Mouse (Mus musculus): Measurements from ENCODE around the gene Tmprss3.

The Tmprss3 gene

DNA sequence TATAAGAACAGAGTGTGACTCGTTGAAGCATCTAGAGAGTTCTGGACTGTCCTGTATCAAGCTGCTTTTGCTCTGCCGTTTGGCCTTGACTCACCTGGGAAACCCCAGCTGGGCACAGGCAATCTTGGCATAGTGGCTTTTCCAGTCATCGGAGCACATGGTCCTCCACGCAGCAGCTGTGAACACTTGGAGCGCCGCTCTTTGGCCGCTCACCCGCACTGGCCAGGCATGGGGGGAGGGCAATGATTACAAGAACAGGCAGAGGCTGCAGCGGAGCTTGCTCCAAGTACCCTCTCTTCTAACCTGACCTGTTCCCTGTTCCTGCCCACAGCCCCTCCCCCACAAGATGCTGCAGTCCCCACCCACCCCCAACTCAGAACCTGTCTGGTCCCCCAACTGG is 5.4 kb downstream of the Tmprss3 start:
- no peak for DNase-seq

DNA sequence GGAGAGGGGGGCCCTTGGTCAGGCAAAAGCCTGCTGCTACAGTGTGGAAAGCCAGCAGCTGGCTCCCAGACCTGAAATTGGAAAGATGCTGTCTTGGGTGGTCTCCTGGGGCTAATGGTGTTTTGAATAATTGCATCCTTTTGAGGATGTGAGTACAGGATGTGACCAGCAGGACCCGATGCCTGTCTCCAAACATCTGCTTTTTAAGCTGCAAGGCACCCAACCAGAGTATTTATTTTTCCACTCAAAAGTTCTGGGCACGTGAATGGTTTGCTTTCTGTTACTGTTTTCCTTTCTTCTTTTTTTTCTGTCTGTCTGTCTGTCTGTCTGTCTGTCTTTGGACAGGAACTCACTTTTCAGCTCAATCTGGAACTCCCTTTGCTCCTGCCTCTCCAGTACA is 6.1 kb downstream of the Tmprss3 start:
- DNase-seq, result no peak

DNA sequence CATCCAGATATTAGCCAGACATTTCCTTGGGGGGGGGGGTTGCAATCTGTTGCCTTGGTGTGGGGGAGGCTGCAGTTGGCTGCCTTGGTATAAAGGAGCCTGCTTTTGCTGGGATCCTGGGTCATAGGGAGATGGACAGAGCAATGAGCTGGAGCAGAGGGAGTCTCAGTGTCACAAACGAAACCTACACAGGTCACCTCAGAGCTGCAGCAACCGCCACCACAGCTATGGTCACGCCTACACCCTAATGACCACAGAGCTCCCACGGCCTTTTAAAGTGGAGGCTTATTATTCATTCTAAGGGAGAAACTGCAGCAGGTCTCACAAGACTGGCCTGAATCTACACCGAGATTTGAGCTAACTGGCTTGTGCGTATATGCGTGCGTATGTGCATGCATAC is 7.0 kb downstream of the Tmprss3 start:
- DNase-seq, result no peak

DNA sequence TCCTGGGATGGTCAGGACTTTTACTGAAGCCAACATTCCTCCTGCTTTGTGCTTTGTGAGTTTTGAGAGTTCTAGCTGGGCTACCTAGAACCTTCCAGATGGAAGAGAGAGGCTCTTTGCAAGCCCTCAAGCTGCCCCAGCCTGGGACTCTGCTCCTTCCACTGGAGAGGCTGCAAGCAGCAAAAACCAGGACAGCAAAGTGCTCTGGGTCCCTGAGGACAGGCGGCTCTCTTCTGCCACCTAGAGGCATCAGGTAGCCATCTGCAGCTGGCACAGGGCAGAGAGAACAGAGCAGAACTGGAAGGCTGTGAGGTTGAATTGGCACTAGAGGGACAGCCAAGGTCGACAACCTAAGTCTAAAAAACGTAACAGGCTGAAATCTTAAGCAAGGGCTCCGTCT is 11.4 kb downstream of the Tmprss3 start:
- DNase-seq, result peak; percentile 61 to 79

DNA sequence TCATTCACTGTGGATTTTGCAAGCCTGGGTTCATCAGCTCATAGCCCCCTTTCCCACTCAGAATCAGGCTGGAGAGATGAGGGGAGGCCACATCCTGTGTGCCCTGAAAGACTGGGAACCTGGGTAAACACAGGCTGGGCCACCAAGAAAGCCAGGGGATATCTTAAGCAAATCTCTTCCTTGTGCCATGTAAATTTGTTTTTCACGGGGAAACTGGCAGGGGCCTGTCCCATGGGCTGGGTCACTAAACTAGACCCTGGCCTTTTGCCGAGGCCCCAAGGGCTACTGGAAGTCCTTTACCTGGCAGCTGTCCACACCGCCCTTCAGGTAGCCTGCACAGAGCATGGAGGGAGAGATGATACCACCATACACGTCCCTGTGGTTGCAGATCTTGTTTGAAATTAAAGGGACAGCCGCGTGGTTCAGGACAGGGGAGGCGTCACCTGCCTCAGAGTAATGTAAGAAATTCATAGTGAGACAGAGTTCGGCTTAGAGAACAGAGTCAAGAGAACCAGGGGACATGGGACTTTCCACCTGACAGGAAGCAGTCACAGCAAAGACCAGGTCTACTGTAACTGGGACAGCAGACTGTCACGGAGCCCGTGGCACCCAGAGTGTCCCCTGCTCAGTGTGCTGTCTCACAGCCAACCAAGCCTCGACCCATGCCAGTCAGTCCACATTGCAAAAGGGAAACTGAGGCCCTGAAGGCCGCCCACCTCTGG is 14.3 kb downstream of the Tmprss3 start:
- DNase-seq, result no peak

DNA sequence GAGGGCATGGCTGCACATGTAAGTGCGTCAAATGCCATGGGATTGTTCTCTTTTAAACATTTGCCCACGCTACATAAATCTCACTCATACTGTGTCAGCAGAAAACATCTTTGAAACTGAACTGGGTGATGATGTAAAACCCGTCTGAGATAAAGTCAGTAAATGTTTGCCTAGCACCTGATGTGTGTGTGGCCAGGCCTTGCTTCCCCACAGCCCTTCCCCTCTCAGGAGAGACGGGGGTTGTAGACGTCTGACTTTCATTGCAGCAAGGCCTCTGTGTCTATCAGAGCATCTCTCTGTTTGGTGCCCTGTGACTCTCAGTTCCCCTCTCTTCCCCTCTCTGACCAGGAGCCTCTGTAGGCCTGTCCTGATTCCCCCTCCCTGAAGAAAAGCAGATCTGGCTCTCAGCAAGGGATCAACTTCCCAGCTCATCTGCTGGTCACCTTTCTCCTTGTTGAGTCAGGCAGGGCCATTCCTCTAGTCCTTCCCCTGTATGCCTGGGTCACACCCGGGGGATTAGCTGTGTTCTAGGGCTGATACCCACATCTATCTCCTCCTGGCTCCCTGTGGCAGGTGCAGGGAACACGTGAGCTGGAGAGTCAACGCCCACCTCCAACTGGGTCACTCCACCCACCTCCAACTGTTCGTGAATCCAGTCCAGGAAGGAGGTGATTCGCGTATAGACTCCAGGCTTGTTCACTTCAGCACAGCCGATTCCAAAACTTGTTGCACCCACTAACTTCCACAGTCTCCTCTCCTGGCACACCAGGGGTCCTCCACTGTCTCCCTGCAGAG is 15.4 kb downstream of the Tmprss3 start:
- no peak for DNase-seq

DNA sequence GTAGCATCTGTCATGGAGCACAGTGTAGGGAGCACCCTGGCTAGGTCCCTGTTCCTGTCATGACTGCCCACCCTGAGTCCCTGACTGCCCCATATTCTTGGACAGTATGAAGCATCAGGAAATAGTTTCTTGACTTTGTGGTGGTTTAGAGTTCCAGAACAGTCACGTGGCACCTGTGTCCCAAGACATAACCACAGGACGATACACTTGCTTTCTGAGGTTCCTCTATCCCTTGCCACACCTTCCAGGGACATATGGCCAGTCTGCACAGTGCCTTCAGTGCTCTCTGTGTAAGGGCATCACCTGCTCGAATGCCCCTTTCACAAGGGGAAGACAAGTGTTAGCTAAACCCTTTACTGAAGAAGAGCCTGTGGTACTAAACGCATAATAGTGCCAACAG is 17.3 kb downstream of the Tmprss3 start:
- DNase-seq, result no peak

DNA sequence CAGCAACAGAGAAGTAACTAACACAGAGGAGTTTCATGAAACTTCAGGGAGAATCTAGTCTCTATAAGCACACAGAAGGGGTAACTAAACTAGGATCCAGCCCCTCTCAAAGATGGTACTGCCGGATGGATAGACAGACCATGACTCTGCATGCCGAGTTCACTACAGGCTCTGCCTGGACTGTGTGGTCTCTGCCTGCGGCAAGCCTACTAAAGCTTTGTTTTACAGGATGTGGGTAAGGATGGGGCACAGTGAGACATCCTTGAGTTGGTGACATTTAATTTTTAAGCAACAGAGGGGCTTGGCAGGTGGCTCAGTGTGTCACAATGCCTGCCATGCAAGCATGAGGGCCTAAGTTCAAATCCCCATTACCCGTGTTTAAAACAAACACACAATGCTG is 22.5 kb downstream of the Tmprss3 start:
- DNase-seq, result no peak

DNA sequence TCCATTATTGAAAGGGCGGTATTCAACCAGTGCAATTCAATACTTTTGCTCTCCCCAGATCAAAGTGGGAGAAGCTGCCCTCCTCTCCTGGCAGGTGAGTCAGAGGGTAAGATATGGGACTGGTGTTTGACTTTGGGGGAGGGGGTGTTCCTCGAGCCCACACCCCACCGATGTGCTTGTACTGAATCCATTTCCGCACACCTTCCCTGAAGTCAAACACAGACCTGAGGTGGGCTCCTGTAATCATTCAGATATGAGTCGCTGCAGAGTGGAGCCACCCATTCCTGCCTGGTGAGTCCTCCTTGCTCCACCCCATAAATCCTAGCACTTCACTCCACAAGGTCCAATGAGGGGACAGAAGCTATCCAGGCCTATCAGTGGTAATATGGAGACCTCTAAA is 29.0 kb downstream of the Tmprss3 start:
- DNase-seq, result no peak

DNA sequence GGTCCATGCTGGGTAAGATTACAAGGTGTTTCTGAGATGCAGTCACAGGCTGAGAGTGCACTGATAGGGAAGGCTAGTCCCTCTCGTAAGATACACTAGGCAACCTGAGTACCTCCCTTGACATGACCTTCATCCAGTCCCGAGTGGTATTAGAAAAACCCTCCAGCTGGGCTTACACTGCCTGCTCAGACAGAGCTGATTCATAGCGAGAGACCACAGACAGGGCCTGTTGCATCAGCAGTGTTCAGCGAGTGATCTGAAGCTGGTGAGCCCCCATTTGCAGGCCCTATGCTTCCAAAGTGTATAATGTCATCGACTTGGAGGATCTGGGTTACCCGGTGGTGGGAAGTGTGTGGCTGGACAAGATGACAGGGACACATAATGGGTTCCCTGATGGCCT is 33.6 kb downstream of the Tmprss3 start, which contains the start of gene Tff1:
TSS of gene Tff1 (minus strand) at position 151 of the 400 bp plus-strand sequence.
- no peak for DNase-seq

DNA sequence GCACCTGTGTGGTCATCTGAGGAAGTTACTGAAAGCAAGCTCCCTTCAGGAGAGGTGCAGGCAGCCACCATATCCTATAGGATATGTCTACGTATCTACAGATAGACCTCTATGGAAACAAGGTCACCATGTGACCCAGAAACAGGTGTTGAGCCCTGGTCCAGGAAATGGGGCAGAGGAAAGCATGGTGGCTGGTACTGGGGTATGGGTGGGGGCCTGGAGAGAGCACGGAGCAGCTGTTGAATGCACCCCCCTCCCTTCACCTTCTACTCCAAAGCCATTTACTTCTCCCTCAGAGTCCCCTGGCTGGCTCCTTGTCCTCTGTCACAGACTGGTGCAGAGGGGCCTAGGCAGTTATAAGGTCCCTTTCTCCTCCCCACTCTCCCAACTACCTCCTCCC is 35.0 kb downstream of the Tmprss3 start:
- no peak for DNase-seq

DNA sequence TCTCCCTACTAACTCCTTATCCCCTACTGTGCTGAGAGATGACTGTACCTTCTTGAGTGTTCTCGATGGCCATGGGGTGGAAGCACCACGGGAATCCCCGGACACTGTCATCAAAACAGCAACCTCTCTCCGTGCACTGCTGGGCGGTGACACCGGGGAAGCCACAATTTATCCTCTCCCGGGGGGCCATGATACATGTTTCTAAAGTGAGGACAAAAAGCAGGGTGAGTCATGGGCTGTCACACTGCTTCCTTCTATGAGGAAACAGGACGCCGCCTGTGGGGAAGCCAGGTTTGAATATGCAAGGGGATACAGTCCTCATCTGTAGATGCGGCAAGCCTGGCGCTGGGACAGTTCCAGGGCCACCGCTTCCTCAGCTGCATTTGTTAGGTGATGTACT is 36.2 kb downstream of the Tmprss3 start:
- no peak for DNase-seq

DNA sequence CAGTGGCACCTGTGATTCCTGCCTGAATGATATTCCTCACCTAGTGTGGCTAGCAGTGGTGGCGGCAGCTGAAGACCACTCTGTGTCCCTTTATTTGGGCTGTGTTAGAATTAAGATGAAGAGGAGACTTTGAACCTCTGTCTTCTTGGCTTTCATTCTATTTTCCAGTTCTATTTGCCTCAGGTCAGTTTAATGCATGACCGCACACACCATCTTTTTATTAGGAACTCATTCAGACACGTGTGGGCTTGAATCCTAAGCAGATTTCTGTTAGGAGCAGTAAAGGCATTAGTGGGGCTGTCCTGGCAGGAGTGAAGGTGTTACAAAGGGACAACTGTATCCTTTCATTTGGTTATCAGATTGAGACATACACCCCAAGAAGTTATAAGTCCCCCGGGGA is 38.5 kb downstream of the Tmprss3 start:
- DNase-seq, result peak; percentile 46 to 50

DNA sequence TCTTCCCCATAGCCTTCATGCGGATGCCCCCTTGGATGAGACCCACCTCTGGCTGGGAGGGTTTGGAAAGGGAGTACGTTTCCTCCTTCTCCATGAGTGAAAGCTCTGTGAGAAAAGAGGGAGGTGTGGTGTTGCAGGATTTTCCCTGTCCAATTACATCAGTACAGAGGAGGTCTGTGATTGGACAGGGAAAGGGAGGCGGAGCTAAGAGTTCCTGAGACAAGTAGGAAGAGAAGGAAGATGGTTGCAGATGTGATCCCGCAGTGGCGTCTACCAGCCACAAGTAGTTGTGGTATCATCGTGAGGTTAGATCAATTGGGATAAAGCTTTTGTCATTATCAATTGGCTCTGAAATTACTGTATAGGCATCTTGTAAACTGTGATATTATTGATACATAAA is 40.9 kb downstream of the Tmprss3 start:
- DNase-seq, result no peak

DNA sequence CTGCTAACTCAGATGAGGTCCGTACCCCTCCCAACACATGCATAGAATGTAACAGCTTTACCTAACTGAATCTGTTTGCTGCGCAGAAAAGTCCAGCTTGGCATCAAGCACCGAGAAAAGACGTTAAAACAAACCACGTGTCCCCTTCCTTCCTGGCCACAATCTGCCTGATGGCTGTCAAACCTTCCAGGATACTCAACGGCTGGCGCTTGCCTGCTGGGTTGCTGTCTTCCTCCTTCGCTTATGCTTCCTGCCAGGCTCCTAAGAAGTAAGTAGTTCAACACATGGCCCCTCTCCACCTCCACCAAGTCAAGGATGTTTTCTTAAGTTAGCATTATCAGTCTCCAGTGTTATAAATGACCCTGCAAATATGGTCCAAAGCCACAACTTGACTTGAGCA is 45.0 kb downstream of the Tmprss3 start:
- DNase-seq, result peak in 1 of 2 experiments; percentile 15

DNA sequence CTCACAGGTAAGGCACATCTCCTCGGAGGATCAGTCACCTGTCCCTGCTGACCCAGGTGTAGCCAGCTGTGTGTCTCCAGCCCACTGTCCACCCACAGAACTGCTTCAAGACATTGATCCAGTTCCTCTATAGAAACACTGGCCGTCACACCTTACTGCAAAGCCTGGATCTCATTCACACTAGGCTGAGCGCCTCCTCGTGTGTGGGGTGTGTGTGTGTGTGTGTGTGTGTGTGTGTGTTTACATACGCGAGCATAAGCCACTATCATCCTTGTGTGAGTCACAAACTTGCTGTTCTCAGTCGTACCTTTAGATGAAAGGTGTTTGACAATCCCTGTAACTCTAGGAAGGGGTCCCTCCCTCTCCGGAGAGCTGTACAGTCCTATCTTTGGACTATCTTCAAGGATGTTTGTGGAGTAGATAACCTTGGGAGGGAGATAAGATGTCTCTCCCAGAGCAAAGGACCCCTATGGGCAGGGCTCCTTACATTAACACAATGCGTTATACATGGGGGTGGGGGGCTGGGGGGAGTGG is 45.7 kb downstream of the Tmprss3 start:
- DNase-seq, result no peak

DNA sequence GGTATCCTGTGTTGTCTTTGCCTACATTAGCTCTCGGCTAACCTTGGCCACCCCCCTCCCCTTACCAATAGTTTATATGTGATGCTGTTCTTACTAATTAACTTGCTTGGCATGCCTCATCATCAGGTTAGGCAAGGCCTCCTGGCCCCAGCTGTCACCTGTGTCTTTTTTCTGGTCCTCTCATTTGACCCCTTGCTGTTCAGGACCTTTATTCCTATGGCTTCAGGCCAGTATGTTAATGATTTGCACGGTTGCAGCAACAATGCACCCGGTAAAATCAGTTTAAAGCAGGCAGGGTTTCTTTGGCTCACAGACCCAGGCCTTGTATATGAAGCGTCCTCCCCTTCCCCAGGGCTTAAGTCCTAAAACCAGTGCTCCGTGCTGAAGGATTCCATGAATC is 46.3 kb downstream of the Tmprss3 start:
- DNase-seq, result peak; percentile 83 to 90

DNA sequence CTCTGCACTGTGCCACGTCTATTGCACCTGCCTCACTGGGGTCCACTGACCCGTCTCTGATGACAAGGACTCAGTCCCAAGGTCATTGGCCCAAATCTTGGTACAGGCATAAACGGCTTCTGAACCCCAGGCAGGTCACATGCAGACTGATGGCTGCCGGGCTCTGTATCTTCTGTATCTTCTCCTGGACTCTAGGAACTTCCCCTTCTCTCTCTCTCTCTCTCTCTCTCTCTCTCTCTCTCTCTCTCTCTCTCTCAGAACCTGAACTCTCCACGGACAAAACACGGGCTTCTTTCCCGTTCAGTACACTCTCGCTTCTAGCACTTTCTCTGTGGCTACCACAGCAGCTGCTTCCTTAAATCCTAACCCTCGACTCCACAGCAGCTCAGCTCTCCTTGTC is 52.8 kb downstream of the Tmprss3 start:
- DNase-seq, result no peak

DNA sequence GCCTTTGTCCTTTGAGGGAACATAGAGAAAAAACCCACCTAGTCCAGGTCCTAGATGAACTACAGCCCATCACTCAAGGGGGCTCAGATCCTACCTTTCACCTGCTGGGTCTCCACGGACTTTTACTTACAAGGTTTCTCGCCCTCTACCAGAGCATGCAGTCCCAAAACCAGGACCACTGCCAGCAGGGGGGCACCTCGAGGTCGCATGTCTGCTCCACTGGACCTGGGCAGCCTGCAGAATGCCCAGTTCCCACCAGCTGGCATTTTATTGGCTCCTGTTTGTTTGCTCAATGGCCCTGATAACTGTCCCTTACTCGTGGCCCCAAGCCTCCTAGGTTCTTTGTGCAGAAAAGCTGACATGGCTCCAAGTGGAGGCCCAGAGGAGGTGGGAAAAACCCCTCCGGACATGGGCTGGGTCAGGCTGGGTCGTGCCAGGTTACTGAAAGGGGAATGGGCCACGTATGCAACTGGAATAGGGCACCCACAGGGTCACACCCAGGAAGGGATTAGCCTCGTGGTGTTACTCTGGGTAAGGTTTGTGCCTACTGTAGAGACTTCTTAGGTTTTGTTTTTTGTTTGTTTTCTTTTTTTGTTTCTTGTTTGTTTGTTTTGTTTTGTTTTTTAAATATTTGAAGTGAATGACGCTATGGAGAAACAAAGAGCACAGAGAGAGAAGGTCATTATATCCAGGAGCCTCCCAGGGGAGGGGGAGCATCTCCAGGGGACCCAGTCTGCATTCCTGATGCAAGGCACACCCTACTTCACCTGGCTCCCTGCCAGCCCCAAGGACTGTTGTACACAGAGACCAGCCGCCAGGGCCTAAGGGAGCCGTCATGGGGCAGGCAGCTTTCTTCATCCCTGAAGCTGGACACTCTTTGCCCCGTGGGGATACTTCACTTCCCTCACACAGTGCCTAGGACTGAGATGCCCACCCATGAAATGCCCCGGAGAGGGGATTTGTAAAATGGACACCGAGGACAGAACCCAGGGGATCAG is 54.4 kb downstream of the Tmprss3 start, which contains the start of gene Tff2:
TSS of gene Tff2 (minus strand) at position 243 of the 998 bp plus-strand sequence.
- DNase-seq, result no peak

DNA sequence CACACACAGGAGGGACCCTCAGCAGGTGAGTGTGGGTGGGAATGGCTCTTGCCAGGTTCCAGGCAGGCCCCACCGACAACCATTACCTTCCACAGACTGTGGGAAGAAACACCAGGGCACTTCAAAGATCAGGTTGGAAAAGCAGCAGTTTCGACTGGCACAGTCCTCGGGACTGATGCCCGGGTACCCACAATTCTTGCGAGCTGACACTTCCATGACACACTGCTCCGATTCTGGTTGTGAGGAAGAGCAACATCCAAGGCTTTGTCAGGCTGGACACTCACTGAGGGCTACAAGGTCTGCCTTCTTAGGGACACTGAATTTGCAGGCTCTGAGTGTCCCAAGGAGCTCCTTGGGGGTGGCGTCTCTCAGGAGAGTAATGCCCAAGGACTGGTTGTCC is 56.7 kb downstream of the Tmprss3 start:
- DNase-seq, result no peak

DNA sequence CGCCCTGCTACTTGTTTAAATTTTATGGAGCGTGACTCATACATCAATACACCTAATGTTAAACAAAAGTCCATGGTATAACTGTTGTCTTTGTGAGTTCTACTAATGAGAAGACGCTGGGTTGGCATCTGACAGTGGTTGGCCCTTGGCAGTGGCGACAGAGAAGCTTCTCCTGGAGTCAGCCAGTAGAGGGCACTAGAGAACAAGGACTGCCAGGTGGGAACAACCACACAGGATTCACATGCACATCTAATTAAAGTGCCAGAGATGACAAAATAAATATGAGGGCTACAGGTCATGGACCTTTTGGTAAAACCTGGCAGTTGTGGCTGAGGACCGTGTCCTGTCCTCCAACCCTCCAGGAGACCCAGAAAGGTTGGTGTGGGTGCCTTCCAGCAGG is 60.4 kb downstream of the Tmprss3 start:
- peak; percentile 33 to 62 for DNase-seq

DNA sequence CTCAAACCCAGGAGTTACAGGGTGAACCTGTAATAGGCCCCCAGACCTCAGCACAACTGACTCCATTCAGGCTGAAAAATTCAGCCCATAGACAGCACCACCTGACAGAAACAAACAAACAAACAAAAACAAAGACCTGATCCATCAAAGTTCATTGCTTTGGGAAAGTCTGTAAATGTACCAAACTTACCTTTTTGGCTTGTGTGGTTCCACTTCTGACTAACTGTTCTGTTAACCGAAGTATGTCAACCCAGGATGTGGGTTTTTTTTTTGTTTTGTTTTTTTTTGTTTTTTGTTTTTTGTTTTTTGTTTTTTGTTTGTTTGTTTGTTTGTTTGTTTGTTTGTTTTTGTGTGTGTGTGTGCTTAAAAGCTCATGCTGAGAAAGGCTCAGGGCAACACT is 62.0 kb downstream of the Tmprss3 start:
- no peak for DNase-seq

DNA sequence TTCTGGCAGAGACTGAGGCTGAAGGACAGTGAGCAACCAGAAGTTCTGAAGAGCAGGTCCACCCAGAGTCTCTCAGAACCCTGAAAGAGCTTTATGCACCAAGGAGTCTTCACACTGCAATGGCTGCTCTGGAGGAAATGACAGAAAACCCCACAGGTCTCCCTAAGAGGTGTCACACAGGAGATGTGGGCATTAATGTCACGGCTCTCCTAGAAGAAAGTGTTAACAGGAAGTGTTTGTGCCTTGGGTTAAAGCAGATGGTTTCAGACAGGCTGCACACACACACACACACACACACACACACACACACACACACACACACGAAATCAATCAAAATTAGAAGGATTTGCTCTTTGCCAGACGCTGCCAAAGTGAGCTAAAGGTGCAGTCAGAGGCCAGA is 62.5 kb downstream of the Tmprss3 start:
- no peak for DNase-seq
